Mouse (Mus musculus): Measurements from ENCODE around the gene Mgat3. TPM values are rescaled to one million over a fixed set of nuclear protein-coding genes. Genes with fewer than 3 reads are reported as not detected.

Gene Mgat3
- polyA plus RNA-seq, 1 experiment from 2014 or later = 3.0 TPM

DNA sequence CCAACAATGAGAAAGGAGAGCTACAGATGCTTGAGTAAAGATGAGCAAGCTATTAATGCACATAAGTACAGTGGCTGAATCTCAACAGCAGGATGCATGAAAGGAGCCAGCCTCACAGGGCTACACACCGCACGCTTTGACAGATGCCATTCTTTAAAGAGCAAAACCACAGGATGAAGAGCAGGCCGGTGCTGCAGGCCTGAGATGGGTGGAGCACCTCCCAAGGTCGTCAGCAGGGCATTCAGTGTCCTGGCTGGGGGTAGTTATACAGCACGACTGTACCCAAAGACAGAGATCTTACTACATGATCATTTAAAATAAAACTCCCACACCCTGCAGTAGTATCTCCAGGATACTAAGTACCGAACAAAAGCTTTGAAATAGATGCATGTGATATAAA lies 27.4 kb upstream of the Mgat3 start:
- H3K9ac ChIP-seq (replicated peaks; ENCODE audit: low read depth) = no peak overlapping the region
- WGBS = 57% methylated on average over 6 of the region's 6 CpGs
- DNase-seq (ENCODE audit: low spot score) = no peak
- H3K27ac ChIP-seq (ENCODE audit: low read length) = no peak overlapping the region
- no peak overlapping the region for H3K4me3 ChIP-seq (ENCODE audit: low read depth, low read length)
- no peaks in the 10 kb centered on the region for H3K4me1 ChIP-seq (ENCODE audit: insufficient read depth, low read depth, low read length)
- no peak overlapping the region for H3K4me2 ChIP-seq (replicated peaks; ENCODE audit: low read depth, low read length)
- H3K36me3 ChIP-seq (ENCODE audit: insufficient read depth, low read length) = no peaks in the 10 kb centered on the region
- no peaks in the 10 kb centered on the region for H3K9me3 ChIP-seq (ENCODE audit: low read length)
- no peak for ATAC-seq
- no peaks in the 10 kb centered on the region for H3K27me3 ChIP-seq (replicated peaks; ENCODE audit: insufficient read depth, low read length)
- no peak for TF ChIP-seq EP300 (IDR thresholded peaks at IDR 0.05)
- TF ChIP-seq CTCF (IDR thresholded peaks at IDR 0.05) = no peak

DNA sequence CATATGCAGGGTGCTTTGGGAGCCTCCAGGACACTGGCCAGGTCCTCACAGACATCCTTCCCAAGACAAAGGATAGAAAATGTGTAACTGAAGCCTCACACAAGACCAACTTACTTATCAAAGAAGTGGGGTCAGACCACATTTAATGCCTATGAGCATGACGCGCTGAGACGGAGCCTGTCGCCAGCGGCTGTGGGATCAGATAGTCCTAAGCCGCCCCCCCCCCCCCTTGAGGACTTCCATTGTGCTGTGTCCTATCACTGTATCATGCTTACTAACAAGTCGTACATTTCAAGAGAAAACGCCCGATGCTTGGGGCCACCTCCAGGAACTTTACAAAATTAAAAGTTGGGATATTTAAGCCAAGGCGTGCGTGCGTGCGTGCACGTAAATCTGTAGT lies 26.4 kb upstream of the Mgat3 start:
- no peaks in the 10 kb centered on the region for H3K4me1 ChIP-seq (ENCODE audit: insufficient read depth, low read depth, low read length)
- no peaks in the 10 kb centered on the region for H3K9me3 ChIP-seq (ENCODE audit: low read length)
- H3K4me3 ChIP-seq (ENCODE audit: low read depth, low read length) = no peak overlapping the region
- H3K27ac ChIP-seq (ENCODE audit: low read length) = no peak overlapping the region
- H3K27me3 ChIP-seq (replicated peaks; ENCODE audit: insufficient read depth, low read length) = no peaks in the 10 kb centered on the region
- no peak for TF ChIP-seq CTCF (IDR thresholded peaks at IDR 0.05)
- no peak for TF ChIP-seq EP300 (IDR thresholded peaks at IDR 0.05)
- 90% methylated on average over 14 of the region's 14 CpGs for WGBS
- no peak for DNase-seq (ENCODE audit: low spot score)
- ATAC-seq = no peak
- no peak overlapping the region for H3K9ac ChIP-seq (replicated peaks; ENCODE audit: low read depth)
- H3K4me2 ChIP-seq (replicated peaks; ENCODE audit: low read depth, low read length) = no peak overlapping the region
- no peaks in the 10 kb centered on the region for H3K36me3 ChIP-seq (ENCODE audit: insufficient read depth, low read length)

DNA sequence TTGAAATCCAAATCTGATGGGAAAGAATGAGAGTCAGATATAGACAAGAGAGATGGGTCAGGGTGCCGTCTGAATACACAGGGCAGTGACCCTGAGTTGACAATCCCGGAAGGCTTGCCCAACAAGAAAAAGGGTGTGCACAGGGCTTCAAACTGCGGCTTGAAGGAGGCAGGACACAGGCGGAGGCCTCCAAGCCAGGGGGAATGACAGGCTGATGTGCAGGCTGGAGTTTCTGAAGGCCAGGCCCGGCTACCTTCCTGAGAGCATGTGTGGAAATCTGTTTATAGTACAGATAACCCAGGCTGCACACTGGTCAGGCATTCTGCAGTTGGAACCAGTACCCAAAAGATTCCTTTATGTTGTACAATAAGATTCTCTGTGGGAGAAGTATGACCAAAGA lies 26.0 kb upstream of the Mgat3 start:
- no peak for TF ChIP-seq EP300 (IDR thresholded peaks at IDR 0.05)
- no peak for TF ChIP-seq CTCF (IDR thresholded peaks at IDR 0.05)
- H3K9me3 ChIP-seq (ENCODE audit: low read length) = no peaks in the 10 kb centered on the region
- WGBS = 59% methylated on average over 5 of the region's 5 CpGs
- no peaks in the 10 kb centered on the region for H3K27me3 ChIP-seq (replicated peaks; ENCODE audit: insufficient read depth, low read length)
- H3K4me1 ChIP-seq (ENCODE audit: insufficient read depth, low read depth, low read length) = no peaks in the 10 kb centered on the region
- no peak overlapping the region for H3K9ac ChIP-seq (replicated peaks; ENCODE audit: low read depth)
- no peak for ATAC-seq
- no peaks in the 10 kb centered on the region for H3K36me3 ChIP-seq (ENCODE audit: insufficient read depth, low read length)
- H3K27ac ChIP-seq (ENCODE audit: low read length) = no peak overlapping the region
- DNase-seq (ENCODE audit: low spot score) = no peak
- H3K4me3 ChIP-seq (ENCODE audit: low read depth, low read length) = no peak overlapping the region
- no peak overlapping the region for H3K4me2 ChIP-seq (replicated peaks; ENCODE audit: low read depth, low read length)

DNA sequence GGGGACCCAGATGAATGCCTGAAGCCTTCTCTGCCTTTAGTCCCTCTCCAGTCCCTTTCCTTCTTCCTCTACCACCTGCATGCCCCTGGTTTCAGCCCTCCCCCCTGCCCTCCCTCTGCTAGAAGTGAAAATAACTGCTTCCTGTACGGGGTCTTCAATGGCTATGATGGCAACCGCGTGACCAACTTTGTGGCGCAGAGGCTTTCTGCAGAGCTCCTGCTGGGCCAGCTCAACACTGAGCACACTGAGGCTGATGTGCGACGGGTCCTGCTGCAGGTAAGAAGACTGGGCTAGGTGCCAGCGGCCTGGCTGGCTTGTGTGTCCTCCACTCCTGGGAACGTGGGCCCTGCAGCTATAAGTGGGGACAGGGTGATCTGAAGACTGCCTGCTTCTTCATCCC lies 25.0 kb upstream of the Mgat3 start:
- Histone ChIP-seq H3K9ac (replicated peaks; ENCODE audit: low read depth) (no peak overlapping the region), H3K27me3 (replicated peaks; ENCODE audit: insufficient read depth, low read length) (no peaks in the 10 kb centered on the region), H3K36me3 (ENCODE audit: insufficient read depth, low read length) (no peaks in the 10 kb centered on the region), H3K27ac (ENCODE audit: low read length) (peak overlapping the region; percentile 20; the same call in 1 of the 2 replicates), H3K9me3 (ENCODE audit: low read length) (no peaks in the 10 kb centered on the region), H3K4me3 (ENCODE audit: low read depth, low read length) (no peak overlapping the region), H3K4me1 (ENCODE audit: insufficient read depth, low read depth, low read length) (no peaks in the 10 kb centered on the region), H3K4me2 (replicated peaks; ENCODE audit: low read depth, low read length) (no peak overlapping the region)
- peak; percentile 35 for DNase-seq (ENCODE audit: low spot score)
- peak; percentile 28; the same call in 1 of the 2 replicates for ATAC-seq
- TF ChIP-seq EP300 (IDR thresholded peaks at IDR 0.05) = no peak
- no peak for TF ChIP-seq CTCF (IDR thresholded peaks at IDR 0.05)
- 59% methylated on average over 8 of the region's 8 CpGs for WGBS

DNA sequence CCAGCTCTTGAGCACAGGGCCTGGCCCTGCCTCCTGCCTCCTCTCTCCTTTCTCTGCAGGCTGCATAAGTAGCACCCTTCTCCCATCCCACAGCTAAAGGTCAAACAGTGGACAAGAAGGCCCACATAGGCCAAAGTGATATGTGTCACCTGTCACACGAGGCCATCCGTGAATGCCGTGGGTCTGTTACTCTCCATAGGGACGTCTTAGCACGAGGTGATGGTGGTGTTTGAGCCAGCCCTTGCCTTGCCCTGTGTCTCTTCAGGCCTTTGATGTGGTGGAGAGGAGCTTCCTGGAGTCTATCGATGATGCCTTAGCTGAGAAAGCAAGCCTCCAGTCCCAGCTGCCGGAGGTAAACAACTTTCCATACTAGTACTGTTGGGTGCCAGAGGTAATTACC lies 24.0 kb upstream of the Mgat3 start:
- WGBS = 81% methylated on average over 7 of the region's 7 CpGs
- no peak overlapping the region for H3K4me2 ChIP-seq (replicated peaks; ENCODE audit: low read depth, low read length)
- no peak for ATAC-seq
- no peak overlapping the region for H3K27ac ChIP-seq (ENCODE audit: low read length)
- H3K4me3 ChIP-seq (ENCODE audit: low read depth, low read length) = no peak overlapping the region
- H3K9me3 ChIP-seq (ENCODE audit: low read length) = no peaks in the 10 kb centered on the region
- TF ChIP-seq EP300 (IDR thresholded peaks at IDR 0.05) (no peak), CTCF (IDR thresholded peaks at IDR 0.05) (no peak)
- no peak for DNase-seq (ENCODE audit: low spot score)
- H3K9ac ChIP-seq (replicated peaks; ENCODE audit: low read depth) = no peak overlapping the region
- H3K27me3 ChIP-seq (replicated peaks; ENCODE audit: insufficient read depth, low read length) = no peaks in the 10 kb centered on the region
- no peaks in the 10 kb centered on the region for H3K4me1 ChIP-seq (ENCODE audit: insufficient read depth, low read depth, low read length)
- H3K36me3 ChIP-seq (ENCODE audit: insufficient read depth, low read length) = 0 out of 2 replicates have a peak, but pooled peaks cover 5% of the 10 kb centered on the region

DNA sequence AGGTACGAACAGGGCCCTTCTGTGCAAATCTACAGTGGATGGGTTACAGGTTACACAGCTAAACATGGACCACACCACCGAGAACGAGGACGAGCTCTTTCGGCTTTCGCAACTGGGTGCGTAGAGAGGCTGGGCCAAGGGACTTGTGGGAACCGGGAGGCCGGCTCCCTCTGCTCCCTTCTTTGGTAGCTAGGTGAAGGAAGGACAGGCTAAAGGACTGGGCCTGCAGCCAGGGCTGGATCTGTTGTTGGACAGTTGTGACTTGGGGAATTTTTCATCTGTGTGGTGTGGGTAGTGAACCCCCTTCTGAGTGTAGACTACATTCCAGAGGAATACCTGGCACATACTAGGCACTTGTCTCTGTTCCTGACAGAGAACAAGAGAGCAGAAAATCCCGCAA lies 20.9 kb upstream of the Mgat3 start:
- H3K4me1 ChIP-seq (ENCODE audit: insufficient read depth, low read depth, low read length) = 0 out of 2 replicates have a peak, but pooled peaks cover 3% of the 10 kb centered on the region
- no peaks in the 10 kb centered on the region for H3K27me3 ChIP-seq (replicated peaks; ENCODE audit: insufficient read depth, low read length)
- no peaks in the 10 kb centered on the region for H3K9me3 ChIP-seq (ENCODE audit: low read length)
- DNase-seq (ENCODE audit: low spot score) = no peak
- 65% methylated on average over 10 of the region's 10 CpGs for WGBS
- peak; percentile 41; the same call in 1 of the 2 replicates for ATAC-seq
- TF ChIP-seq CTCF (IDR thresholded peaks at IDR 0.05) (no peak), EP300 (IDR thresholded peaks at IDR 0.05) (no peak)
- H3K9ac ChIP-seq (replicated peaks; ENCODE audit: low read depth) = no peak overlapping the region
- H3K4me2 ChIP-seq (replicated peaks; ENCODE audit: low read depth, low read length) = no peak overlapping the region
- 0 out of 2 replicates have a peak, but pooled peaks cover 8% of the 10 kb centered on the region for H3K36me3 ChIP-seq (ENCODE audit: insufficient read depth, low read length)
- no peak overlapping the region for H3K4me3 ChIP-seq (ENCODE audit: low read depth, low read length)
- no peak overlapping the region; the same call in 1 of the 2 replicates for H3K27ac ChIP-seq (ENCODE audit: low read length)

DNA sequence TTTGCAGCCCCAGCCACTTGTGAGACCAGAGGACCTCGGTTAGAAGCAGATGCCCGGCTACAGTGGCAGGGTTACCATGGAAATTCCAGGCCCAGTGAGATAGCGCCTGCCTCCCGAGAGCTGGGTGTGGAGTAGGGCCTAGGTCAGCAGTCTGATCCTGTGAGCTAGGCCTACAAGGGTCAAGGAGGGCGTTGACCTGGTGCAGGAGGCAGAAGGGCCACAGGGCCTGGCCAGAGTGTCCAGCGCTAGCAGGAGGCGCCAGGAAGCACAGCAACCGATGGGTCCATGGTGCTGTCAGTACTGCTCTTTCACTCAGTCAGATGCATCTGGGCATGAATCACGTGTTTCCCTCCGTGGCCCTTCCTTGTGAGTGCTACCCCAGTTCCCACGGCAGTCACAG lies 19.8 kb upstream of the Mgat3 start:
- ATAC-seq = no peak
- no peak overlapping the region for H3K4me2 ChIP-seq (replicated peaks; ENCODE audit: low read depth, low read length)
- WGBS = 71% methylated on average over 11 of the region's 11 CpGs

More for the DNA sequence above, 19.8 kb upstream of the Mgat3 start:
- Histone ChIP-seq H3K4me1 (ENCODE audit: insufficient read depth, low read depth, low read length) (peaks cover 3% of the 10 kb centered on the region; the same call in 1 of the 2 replicates), H3K36me3 (ENCODE audit: insufficient read depth, low read length) (0 out of 2 replicates have a peak, but pooled peaks cover 8% of the 10 kb centered on the region), H3K9me3 (ENCODE audit: low read length) (no peaks in the 10 kb centered on the region), H3K9ac (replicated peaks; ENCODE audit: low read depth) (no peak overlapping the region), H3K27ac (ENCODE audit: low read length) (no peak overlapping the region), H3K4me3 (ENCODE audit: low read depth, low read length) (no peak overlapping the region), H3K27me3 (replicated peaks; ENCODE audit: insufficient read depth, low read length) (no peaks in the 10 kb centered on the region)
- DNase-seq (ENCODE audit: low spot score) = no peak
- TF ChIP-seq CTCF (IDR thresholded peaks at IDR 0.05) (no peak), EP300 (IDR thresholded peaks at IDR 0.05) (no peak)
